Mouse (Mus musculus): Measurements from ENCODE around the gene Med16.
A peak's percentile ranks its signal among the peaks of the same experiment; 100 is the strongest.

Gene Med16

DNA sequence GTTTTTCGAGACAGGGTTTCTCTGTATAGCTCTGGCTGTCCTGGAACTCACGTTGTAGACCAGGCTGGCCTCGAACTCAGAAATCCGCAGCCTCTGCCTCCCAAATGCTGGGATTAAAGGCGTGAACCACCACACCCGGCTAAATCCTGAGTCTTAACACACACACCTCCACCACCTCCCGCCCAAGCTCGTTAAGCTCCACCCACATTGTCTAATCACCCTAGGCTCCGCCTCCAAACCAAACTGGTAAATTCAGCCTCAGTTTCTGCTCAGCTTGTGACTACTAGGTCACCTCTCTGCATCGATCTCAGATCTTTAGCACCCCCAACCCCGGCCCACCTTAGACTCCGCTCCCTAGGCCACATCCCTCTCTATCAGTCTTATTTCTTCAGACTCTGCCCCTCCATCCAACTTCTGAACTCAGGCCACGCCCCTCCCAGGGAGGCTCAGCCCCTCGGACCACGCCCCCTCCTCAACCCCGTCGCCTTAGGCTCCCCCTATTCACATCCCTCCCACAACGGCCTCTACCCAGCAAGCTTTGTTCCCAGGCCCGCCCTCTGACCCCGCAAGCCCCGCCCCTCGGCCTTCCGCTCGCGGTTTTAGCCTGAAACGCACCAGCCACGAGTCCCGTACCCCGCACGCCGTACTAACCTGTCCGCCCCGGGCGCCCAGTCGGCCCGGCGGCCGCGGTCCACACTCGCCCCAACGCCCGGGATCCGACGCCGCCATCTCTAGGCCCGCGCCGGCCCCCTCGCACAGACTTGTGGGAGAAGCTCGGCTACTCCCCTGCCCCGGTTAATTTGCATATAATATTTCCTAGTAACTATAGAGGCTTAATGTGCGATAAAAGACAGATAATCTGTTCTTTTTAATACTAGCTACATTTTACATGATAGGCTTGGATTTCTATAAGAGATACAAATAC, at the start of gene Med16:
Gene Med16, minus strand, starts transcription at position 757 of the 925 bp plus-strand sequence.
- peak; percentile 97 for DNase-seq (ENCODE audit: low read depth, low spot score)

- DNase-seq (ENCODE audit: low read depth, low spot score) = peak; percentile 82
These were observed 49.6 kb upstream of the Med16 start for GRCm38 (mm10) chr10:79958140-79958816.

- no peak for DNase-seq (ENCODE audit: low read depth, low spot score)
These were observed 48.0 kb upstream of the Med16 start for GRCm38 (mm10) chr10:79956643-79957154.

DNA sequence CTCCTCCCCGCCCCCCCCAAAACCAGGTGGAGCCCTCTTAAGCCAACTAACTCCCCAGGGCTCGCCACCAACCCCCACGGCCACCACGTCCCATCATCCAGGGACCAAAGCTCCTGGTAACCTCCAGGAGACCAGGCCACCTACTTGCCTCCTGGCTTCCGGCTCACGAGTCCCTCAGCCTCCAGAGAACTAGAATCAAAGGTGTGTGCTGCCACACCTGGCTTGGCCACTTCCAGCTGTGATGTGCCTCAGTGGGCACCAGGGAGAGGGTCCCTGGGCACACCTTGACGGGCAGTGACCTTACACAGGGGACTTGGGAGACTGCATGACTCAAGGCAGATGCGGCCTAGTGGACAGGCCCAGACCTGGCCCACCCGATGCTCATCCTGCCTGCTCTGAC, 47.0 kb upstream of the Med16 start:
- no peak for DNase-seq (ENCODE audit: low read depth, low spot score)

- DNase-seq (ENCODE audit: low read depth, low spot score) = no peak
These were observed 45.2 kb upstream of the Med16 start for GRCm38 (mm10) chr10:79953946-79954345.

GRCm38 (mm10) chr10:79950661-79951060, 41.9 kb upstream of the Med16 start:
- no peak for DNase-seq (ENCODE audit: low read depth, low spot score)

GRCm38 (mm10) chr10:79949873-79950272, 41.1 kb upstream of the Med16 start:
- no peak for DNase-seq (ENCODE audit: low read depth, low spot score)

- DNase-seq (ENCODE audit: low read depth, low spot score) = no peak
These were observed 38.8 kb upstream of the Med16 start for GRCm38 (mm10) chr10:79947502-79947901.

GRCm38 (mm10) chr10:79946752-79947322, 38.1 kb upstream of the Med16 start:
- no peak for DNase-seq (ENCODE audit: low read depth, low spot score)

GRCm38 (mm10) chr10:79945507-79946234, 36.9 kb upstream of the Med16 start:
- DNase-seq (ENCODE audit: low read depth, low spot score) = no peak

- no peak for DNase-seq (ENCODE audit: low read depth, low spot score)
These were observed 34.8 kb upstream of the Med16 start for GRCm38 (mm10) chr10:79943471-79943901.

DNA sequence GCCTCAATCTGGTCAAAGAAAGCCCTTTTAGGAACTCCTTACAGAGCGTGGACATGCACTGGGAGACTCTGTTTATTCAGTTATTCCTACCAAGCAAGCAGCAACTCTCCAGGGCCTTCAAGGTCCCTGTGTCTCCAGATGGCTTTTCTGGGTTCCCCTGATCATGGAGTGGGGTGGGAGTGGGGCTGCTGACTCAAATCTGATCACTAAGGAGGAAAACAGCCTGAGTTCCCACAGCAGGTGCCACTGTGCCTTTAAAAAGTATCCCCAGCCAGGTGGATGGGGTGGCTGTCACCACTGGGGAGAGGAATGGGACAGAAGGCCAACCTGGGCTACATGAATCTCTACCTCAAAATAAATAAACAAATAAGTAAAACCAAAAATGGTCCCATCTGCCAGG, 34.3 kb upstream of the Med16 start:
- no peak for DNase-seq (ENCODE audit: low read depth, low spot score)

GRCm38 (mm10) chr10:79940749-79941148, 32.0 kb upstream of the Med16 start:
- DNase-seq (ENCODE audit: low read depth, low spot score) = no peak

GRCm38 (mm10) chr10:79937775-79938526, 29.2 kb upstream of the Med16 start:
- no peak for DNase-seq (ENCODE audit: low read depth, low spot score)

GRCm38 (mm10) chr10:79936911-79937441, 28.3 kb upstream of the Med16 start:
- no peak for DNase-seq (ENCODE audit: low read depth, low spot score)

- no peak for DNase-seq (ENCODE audit: low read depth, low spot score)
These were observed 27.7 kb upstream of the Med16 start for GRCm38 (mm10) chr10:79936284-79936910.

GRCm38 (mm10) chr10:79934794-79935569, 26.3 kb upstream of the Med16 start:
- DNase-seq (ENCODE audit: low read depth, low spot score) = no peak

- DNase-seq (ENCODE audit: low read depth, low spot score) = no peak
These were observed 25.6 kb upstream of the Med16 start for GRCm38 (mm10) chr10:79934272-79934721.

DNA sequence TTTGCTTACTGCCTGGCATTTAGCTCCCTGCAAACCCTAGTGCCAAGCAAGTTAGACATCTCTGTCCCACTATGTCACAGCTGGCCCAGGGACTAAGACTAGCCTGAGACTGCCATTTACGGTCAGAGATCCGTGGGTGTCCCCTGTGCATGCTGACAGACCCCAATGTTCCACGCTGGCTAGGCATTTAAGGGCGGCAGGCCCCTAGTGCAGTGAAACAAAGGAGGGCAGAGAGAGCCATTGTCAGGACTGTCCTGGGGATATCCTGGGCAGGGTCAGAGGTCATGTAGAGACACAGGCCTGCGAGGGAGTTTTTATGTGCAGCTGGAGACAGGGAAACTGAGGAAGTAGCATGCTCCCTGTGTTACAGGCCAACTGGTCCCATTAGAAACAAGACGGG, 25.1 kb upstream of the Med16 start:
- no peak for DNase-seq (ENCODE audit: low read depth, low spot score)

All from R1 (cell line).